Mouse (Mus musculus) retina, postnatal 7 days (tissue): Measurements from ENCODE around the gene Ipmk.
"Not testable (repeated sequence)": the region's sequence is repeated elsewhere in the genome, so short reads cannot be mapped to it uniquely, and the experiment has no call there.

ENCODE experiments used
- DNase-seq: peaks from one replicate; pipeline ENCODE4 v3.0.0-alpha.2; 2012; ENCODE audit warnings: low read depth, low spot score

Ipmk gene

DNA sequence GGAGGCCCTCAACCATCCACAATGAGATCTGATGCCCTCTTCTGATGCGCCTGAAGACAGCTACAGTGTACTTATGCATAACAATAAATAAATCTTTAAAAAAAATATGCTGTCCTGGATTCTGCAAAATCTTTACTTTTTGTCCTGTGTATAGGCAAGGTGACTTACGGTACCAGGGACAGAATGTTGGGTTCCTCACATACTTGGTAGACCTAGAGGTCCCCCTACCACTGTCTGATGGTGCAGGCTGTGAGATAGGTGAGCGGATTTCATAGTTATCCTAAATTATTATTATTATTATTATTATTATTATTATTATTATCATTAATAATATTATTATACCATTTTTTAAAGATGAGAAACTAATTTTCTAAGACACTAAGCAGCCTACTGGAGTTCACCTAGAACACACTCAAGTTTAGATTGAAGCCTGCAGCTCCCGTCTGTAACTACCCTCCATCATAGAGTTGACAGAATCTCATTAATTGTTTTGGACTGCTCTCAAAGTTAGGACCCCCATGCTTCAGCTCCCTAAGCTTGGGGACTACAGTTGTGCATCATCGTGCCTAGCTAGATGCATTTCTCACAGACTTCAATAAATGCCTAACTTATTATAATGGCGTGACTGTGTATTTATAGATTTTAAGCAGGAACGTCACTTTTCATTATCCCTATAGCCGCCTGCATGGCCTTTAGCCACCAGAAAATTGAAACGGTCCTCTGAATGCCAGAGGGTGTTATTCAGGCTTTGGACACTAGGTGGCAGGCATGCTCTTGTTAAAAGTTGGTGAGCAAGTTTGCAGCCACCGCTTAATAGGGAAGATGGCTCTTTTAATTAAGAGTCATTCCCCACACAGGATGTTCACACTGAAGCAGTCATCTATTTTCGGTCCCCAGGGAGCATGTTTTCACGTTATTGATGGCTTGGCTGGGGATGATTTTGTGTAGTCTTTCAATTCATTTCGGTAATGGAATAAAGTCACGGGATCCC, 74.8 kb downstream of the Ipmk start:
- DNase-seq: peak; percentile 63

GRCm38 (mm10) chr10:71426740-71427139, 79.2 kb downstream of the Ipmk start:
- DNase-seq: no peak

DNA sequence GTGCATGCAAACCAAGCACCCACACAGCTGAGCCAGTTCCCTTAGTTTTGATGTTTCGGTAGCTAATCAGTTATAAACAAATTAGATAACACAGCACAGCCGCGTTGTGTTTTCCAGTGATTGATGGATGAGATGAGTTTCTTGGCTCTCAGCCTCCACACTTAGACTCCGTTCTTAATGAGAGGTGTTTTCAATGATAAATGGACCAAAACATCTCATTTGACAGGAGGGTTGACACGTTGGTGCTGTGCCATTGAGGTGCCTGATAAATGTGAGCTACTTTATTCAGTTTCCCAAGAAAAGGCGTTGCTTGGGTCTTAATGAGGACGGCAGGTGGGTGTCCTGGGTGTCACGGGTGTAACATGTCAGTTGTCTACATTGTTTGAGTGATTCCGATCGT, 79.8 kb downstream of the Ipmk start:
- DNase-seq: no peak

GRCm38 (mm10) chr10:71428246-71428864, 80.8 kb downstream of the Ipmk start:
- DNase-seq: no peak

DNA sequence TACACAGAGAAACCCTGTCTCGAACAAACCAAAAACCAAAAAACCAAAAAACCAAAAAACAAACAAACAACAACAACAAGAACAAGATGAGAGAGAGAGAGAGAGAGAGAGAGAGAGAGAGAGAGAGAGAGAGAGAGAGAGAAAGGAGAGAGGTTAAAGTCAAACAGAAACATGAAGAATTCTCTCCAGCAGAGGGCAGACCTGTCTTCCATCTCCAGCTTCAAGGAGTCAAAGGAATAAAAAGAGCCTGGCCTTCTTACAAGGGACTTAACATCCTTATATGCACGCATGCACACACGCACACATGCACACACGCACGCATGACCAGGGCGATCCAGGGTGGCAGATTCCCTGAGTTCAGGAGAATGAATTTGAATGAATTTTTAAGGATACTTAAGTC, 83.1 kb downstream of the Ipmk start:
- DNase-seq: no peak

- DNase-seq: no peak
These were observed 95.5 kb downstream of the Ipmk start for GRCm38 (mm10) chr10:71443086-71443485.

DNA sequence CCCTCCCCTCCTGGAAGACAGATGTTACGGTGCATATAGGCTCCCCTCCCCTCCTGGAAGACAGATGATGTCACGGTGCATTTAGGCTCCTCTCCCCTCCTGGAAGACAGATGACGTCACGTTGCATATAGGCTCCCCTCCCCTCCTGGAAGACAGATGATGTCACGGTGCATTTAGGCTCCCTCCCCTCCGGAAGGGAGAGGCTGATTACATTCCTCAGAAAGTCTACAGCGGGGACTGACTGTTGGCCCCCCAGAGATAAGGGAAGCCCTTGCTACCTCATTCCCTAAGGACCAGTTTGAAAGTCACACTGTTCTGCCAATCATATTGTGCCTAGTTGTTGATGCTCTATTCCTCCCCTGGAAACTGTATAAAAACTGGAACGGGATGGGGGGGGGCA, 100.1 kb downstream of the Ipmk start:
- no peak for DNase-seq

- DNase-seq: no peak
These were observed 100.7 kb downstream of the Ipmk start for GRCm38 (mm10) chr10:71448284-71448683.

GRCm38 (mm10) chr10:71455355-71455754, 107.8 kb downstream of the Ipmk start:
- no peak for DNase-seq

- not testable (repeated sequence) for DNase-seq
These were observed 114.8 kb downstream of the Ipmk start for GRCm38 (mm10) chr10:71462371-71462770.

- no peak for DNase-seq
These were observed 116.9 kb downstream of the Ipmk start for GRCm38 (mm10) chr10:71464417-71464816.

GRCm38 (mm10) chr10:71468315-71468714, 120.8 kb downstream of the Ipmk start:
- DNase-seq: no peak

DNA sequence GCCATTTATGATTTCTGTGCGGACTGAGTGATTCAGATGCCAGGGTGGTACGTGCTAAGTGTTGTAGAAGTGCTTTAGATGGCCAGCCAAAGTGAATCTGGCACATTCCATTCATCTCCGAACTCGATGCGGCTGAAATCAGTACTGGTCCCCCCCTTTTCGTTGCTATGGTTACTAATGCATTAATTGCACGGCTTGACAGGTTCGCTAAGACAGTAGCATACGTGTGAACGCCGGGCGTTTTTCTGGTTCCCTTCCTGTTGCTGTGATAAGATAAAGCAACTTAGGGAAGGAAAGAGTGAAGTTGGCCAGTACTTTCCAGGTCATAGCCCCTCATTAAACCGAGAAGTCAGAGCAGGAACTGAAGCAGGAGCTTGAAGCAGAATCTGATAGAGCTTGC, 122.2 kb downstream of the Ipmk start:
- DNase-seq: no peak

- DNase-seq: no peak
These were observed 124.5 kb downstream of the Ipmk start for GRCm38 (mm10) chr10:71472033-71472432.

GRCm38 (mm10) chr10:71473590-71473989, 126.0 kb downstream of the Ipmk start:
- no peak for DNase-seq

- DNase-seq: no peak
These were observed 129.0 kb downstream of the Ipmk start for GRCm38 (mm10) chr10:71476471-71477080.

DNA sequence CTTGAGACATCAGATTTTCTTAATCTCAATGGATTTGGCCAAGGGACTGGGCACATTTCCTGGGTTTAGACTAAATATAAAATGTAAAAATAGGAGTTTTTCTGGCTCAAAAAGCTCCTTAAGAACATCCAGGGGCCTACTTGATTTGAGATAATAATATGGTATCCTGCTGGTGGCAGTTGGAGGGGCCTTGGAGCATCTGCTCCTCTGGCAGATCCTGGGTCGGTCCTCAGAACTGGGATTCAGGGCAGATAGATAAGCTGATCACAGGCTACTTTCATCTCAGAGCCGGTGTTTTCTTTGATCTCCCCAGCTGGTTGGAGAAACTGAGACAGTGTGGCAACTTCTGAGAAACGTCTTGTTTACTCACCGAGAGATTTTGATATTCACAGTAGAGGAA, 129.6 kb downstream of the Ipmk start:
- no peak for DNase-seq

DNA sequence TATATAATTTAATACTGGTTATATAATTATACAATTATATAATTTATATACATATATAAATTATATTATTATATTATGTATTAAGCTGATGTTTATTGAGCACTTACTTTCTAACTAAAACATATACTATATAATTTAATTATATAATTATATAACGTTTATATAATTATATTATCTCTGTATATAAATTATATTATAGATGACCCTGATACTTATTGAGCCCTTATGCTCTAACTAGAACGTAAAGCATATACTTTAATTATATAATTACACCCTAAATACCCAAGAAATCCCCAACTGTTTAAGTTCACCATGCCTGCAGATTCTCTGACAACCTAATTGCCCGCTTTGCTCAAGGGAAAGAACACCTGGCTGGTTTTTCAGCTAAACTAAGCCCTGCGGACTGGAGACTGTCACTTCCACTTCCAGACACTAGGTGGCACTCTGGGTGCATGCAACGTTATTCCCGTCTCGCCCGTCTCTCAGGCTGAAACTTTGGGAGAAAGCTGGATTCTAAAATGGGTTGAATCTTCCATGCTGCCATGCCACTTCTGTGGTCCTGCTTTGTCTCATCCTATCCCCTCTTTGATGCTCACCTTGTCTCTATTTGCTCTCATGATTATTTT, 132.2 kb downstream of the Ipmk start:
- DNase-seq: peak; percentile 55
